Mouse (Mus musculus) heart, embryonic 11.5 days (tissue): Measurements from ENCODE around the gene P2rx5. TPM values are rescaled to one million over a fixed set of nuclear protein-coding genes. Genes with fewer than 3 reads are reported as not detected.

Experiments used
- ATAC-seq: fragments of 200-750 bp; cut with Nextera tagmentation; replicated peaks from 2 replicates; pipeline ENCODE4 v1.8.0; 2017; ENCODE audit warnings: moderate library complexity; ENCODE audit not compliant: insufficient number of reproducible peaks, low FRiP score, low TSS enrichment
- H3K27ac ChIP-seq: fragments of 300-500 bp; sonication (generic); 2 replicates; pipeline ENCODE4 v1.5.1; 2014; ENCODE audit warnings: mild to moderate bottlenecking, low read depth, low read length
- H3K27me3 ChIP-seq: fragments of 300-500 bp; sonication (generic); 2 replicates; pipeline ENCODE4 v1.6.1; 2014; ENCODE audit warnings: mild to moderate bottlenecking, low read length, mixed read lengths; ENCODE audit not compliant: control insufficient read depth, insufficient read depth
- H3K36me3 ChIP-seq: fragments of 300-500 bp; sonication (generic); 2 replicates; pipeline ENCODE4 v1.6.1; 2014; ENCODE audit warnings: mild to moderate bottlenecking, low read length, moderate library complexity, mixed read lengths; ENCODE audit not compliant: control insufficient read depth, insufficient read depth
- H3K4me1 ChIP-seq: fragments of 300-500 bp; sonication (generic); 2 replicates; pipeline ENCODE4 v1.6.1; 2014; ENCODE audit warnings: low read length; ENCODE audit not compliant: control insufficient read depth, insufficient read depth
- H3K4me2 ChIP-seq: fragments of 300-500 bp; sonication (generic); 2 replicates; pipeline ENCODE4 v1.6.1; 2014; ENCODE audit warnings: mild to moderate bottlenecking, moderate library complexity
- H3K4me3 ChIP-seq: fragments of 300-500 bp; sonication (generic); 2 replicates; pipeline ENCODE4 v1.5.1; 2014; ENCODE audit warnings: low read depth, low read length
- H3K9ac ChIP-seq: fragments of 300-500 bp; sonication (generic); 2 replicates; pipeline ENCODE4 v1.6.1; 2014; ENCODE audit warnings: mild to moderate bottlenecking, low read depth, low read length, moderate library complexity
- H3K9me3 ChIP-seq: fragments of 300-500 bp; sonication (generic); replicated peaks from 2 replicates; pipeline ENCODE4 v1.6.1; 2016; ENCODE audit warnings: low read length; ENCODE audit not compliant: control insufficient read depth
- WGBS: fragments of 180-500 bp; shearing (Covaris S2); extraction: QIAGEN DNeasy Blood & Tissue Kit; methylation state at CpG from one replicate; pipeline ENCODE4 v1.1.7; 2014; ENCODE audit not compliant: insufficient replicate concordance; 5-methylcytosine and 5-hydroxymethylcytosine counted together
- polyA plus RNA-seq: library from polyadenylated mRNA; unstranded; fragments of >200 nt; fragmentation: Nextera tagmentation; extraction: Ambion mirVana; gene quantifications from 2 replicates; pipeline ENCODE4 v1.2.1, GENCODE M21; 2014

Gene P2rx5
- polyA plus RNA-seq, 1 experiment from 2014 or later: 0.97 TPM

GRCm38 (mm10) chr11:73220651-73221050 is 60.4 kb downstream of the P2rx5 start:
- no peak overlapping the region for H3K4me2 ChIP-seq
- no peaks in the 10 kb centered on the region for H3K9me3 ChIP-seq
- WGBS: 73% methylated on average over 1 of the region's 1 CpGs
- H3K9ac ChIP-seq: no peak overlapping the region
- H3K4me1 ChIP-seq: no peaks in the 10 kb centered on the region
- no peak overlapping the region for H3K27ac ChIP-seq
- no peaks in the 10 kb centered on the region for H3K27me3 ChIP-seq
- ATAC-seq: no peak
- H3K4me3 ChIP-seq: no peak overlapping the region
- H3K36me3 ChIP-seq: no peaks in the 10 kb centered on the region

Other genes with a start within 250 kb of the P2rx5 start
- gene Atp2a3, start 199.3 kb upstream of the P2rx5 start, polyA plus RNA-seq: 2.1 and 2.9 TPM in 2 replicates
- gene P2rx1, start 161.3 kb upstream of the P2rx5 start, polyA plus RNA-seq: 2.9 and 4.0 TPM in 2 replicates
- 1.3 and 1.5 TPM in 2 replicates for gene Camkk1, start 141.4 kb upstream of the P2rx5 start, polyA plus RNA-seq
- 9.6 and 10.3 TPM in 2 replicates for gene Ncbp3, start 112.6 kb upstream of the P2rx5 start, polyA plus RNA-seq
- gene Itgae, start 69.8 kb upstream of the P2rx5 start, polyA plus RNA-seq: 0.31 and 0.34 TPM in 2 replicates
- 11.2 and 12.0 TPM in 2 replicates for gene Haspin, start 22.1 kb upstream of the P2rx5 start, polyA plus RNA-seq
- 94.3 and 112 TPM in 2 replicates for gene Emc6, start 16.6 kb downstream of the P2rx5 start, polyA plus RNA-seq
- 264 and 272 TPM in 2 replicates for gene Tax1bp3, start 16.7 kb downstream of the P2rx5 start, polyA plus RNA-seq
- gene Ctns, start 38.6 kb downstream of the P2rx5 start, polyA plus RNA-seq: 12.7 and 14.9 TPM in 2 replicates
- gene Shpk, start 39.0 kb downstream of the P2rx5 start, polyA plus RNA-seq: 0.31 and 0.94 TPM in 2 replicates
- 0.16 TPM in 1 of 2 replicates, not detected in the other for gene Trpv1, start 73.9 kb downstream of the P2rx5 start, polyA plus RNA-seq
- 0.03 TPM in 2 replicates for gene Trpv3, start 107.0 kb downstream of the P2rx5 start, polyA plus RNA-seq
- gene Aspa, start 169.2 kb downstream of the P2rx5 start, polyA plus RNA-seq: 0.19 TPM in 1 of 2 replicates, not detected in the other
- not detected in 2 replicates for gene Gm49340, start 169.3 kb downstream of the P2rx5 start, polyA plus RNA-seq
- not detected in 2 replicates for gene Spata22, start 169.3 kb downstream of the P2rx5 start, polyA plus RNA-seq
- gene Olfr20, start 190.4 kb downstream of the P2rx5 start, polyA plus RNA-seq: not detected in 2 replicates
- not detected in 2 replicates for gene Olfr376, start 210.8 kb downstream of the P2rx5 start, polyA plus RNA-seq
- gene Olfr1, start 239.2 kb downstream of the P2rx5 start, polyA plus RNA-seq: not detected in 2 replicates